Mouse (Mus musculus): ENCODE results near the gene Son.

The Son gene

GRCm38 (mm10) chr16:91688023-91688618 is 40.8 kb downstream of the Son start:
- DNase-seq (ENCODE audit: low read depth, low spot score), result peak; percentile 5

DNA sequence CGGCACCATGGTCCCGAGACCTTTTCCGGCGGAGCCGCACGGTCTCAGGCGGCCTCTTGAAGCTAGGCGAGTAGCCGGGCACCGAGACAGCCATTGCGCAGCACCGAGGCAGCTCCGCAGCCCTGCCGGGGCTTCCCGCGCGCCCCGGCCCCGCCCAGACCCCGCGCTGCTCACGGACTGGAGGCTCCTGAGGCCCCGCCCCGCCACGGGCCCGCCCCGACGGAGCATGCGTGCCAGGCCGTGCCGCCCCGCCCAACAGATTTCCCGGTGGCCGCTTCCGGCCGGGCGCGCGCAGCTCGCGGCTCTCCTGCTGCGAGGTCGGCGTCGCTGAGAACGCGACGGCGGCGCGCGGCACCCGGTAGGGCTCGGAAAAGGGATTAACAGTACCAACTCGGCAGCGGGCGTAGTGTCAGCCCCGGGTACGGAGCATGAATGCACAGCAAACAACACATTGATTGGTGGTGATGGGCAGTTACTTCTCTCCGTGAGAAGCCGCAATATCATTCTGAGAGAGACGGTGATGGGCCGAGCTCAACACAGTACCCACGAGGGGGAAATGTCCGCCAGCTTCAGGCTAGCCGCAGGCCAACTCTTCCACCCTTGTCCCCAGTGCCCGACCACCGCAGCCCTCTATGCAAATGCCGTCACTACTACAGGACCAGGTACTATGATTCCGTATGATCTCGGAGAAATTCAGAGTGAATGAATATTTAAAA is 41.5 kb downstream of the Son start, which contains the start of gene Donson:
Gene Donson (minus strand): TSS at position 152 of the 716 bp plus-strand sequence.
- peak; percentile 89 for DNase-seq (ENCODE audit: low read depth, low spot score)

DNA sequence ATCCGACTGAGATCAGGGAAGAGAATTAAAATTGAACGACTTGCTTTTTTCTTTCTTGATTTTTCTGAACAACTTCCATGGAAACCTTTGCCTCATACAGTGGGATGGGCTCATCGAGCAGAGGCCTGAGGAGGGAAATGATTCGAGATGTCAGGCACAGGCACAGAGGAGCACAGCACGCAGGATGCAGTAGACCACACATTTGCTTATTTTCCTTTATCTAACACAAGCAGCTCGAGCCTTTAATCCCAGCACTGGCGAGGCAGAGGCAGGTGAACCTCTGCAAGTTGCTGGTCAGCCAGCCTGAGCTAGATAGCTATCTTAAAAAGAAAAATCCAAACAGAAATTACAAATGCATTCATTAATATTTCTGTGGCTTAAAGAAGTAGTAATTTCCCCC is 42.5 kb downstream of the Son start:
- DNase-seq (ENCODE audit: low read depth, low spot score), result no peak

DNA sequence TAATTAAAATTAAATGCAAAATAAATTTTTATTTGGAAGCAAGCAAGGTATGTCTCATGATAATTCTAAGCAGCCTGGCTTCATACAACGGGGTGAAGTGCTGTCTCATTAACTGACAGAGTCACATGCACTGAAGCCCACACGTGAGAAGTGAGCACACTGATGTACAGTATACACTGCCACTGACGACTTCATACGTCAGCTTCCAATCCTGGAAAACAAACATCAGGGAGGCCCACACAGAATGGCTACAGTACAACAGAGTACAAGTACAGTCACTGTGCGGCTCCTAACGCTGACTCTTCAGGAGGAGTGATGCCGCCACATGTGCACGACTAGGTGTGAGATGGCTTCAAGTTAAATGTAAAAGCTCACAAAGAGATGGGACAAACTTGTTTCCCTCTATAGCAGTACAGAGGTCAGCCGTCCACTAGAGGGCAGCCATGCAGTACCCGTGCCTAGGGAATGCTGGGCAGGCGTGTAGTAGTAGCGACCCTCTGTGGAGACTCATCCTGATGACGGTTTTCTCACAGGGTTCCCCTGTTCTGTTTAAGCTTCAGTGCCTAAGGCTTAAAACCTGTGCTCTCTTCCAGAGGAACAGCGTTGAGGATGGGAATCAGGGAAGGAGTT is 47.3 kb downstream of the Son start:
- DNase-seq (ENCODE audit: low read depth, low spot score), result peak; percentile 53

DNA sequence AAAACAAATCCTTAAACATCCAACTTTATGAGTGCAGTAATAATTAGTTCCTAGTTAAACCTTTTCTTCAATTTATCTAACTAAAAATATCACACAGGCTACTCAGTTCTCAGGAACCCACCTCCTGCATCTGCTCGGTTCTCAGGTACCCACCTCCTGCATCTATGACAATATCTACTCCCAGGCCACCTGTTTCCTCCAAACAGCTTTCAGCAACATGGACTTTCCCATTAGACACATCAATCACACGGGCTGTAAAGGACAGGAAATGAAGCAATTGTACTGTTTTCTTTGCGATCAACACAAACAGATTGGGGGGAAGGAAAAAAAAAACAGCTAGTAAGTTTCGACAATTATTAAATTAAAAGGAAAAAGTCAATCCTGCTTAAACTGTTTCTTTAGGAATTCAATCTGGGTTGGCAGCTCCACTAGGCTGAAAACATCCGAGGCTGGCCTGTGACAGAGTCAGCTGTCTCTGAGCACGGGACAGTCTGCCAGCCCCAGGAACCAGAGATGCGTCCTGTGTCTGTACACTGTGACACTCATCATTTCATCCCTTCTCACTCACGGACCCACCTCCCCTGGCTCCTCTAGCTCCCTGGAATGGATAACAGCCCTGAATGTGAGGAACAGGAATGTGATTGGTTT is 47.9 kb downstream of the Son start:
- DNase-seq (ENCODE audit: low read depth, low spot score), result no peak

GRCm38 (mm10) chr16:91698995-91699394 is 51.7 kb downstream of the Son start:
- DNase-seq (ENCODE audit: low read depth, low spot score), result no peak

GRCm38 (mm10) chr16:91701908-91702307 is 54.6 kb downstream of the Son start:
- DNase-seq (ENCODE audit: low read depth, low spot score), result no peak

- DNase-seq (ENCODE audit: low read depth, low spot score), result no peak
Observed at GRCm38 (mm10) chr16:91702771-91703188, 55.5 kb downstream of the Son start.

DNA sequence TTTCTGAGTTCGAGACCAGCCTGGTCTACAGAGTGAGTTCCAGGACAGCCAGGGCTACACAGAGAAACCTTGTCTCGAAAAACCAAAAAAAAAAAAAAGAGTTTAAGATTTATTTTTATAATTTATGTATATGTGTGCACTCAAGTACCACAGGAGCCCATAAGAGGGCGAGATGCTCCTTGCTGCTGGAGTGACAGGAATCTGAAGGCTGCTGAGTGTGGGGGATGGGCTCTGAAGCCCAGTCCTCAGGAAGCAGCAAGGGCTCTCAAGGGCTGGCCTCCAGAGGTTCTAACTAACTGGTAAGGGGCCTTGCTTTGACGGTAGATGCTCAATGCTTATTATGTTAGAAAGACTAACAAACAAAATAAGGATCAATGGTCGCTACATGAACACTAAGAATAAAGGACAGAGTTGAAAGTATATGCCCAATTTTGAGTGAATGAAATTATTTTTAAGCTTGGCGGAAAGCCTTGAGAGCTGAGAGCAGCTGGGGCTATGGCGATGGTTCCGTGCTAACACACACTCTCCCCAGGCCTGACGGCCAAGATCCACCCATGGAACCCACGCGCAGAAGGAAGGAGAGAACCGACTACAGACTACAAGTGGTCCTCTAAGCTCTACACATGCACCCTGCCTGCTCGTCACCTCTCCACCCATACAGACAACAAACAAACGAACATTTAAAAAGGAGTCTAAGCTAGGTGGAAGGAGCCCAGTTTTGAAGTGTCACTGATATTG is 57.5 kb downstream of the Son start:
- DNase-seq (ENCODE audit: low read depth, low spot score), result no peak

- no peak for DNase-seq (ENCODE audit: low read depth, low spot score)
Observed at GRCm38 (mm10) chr16:91710241-91710640, 62.9 kb downstream of the Son start.

- DNase-seq (ENCODE audit: low read depth, low spot score), result no peak
Observed at GRCm38 (mm10) chr16:91716927-91717349, 69.6 kb downstream of the Son start.

DNA sequence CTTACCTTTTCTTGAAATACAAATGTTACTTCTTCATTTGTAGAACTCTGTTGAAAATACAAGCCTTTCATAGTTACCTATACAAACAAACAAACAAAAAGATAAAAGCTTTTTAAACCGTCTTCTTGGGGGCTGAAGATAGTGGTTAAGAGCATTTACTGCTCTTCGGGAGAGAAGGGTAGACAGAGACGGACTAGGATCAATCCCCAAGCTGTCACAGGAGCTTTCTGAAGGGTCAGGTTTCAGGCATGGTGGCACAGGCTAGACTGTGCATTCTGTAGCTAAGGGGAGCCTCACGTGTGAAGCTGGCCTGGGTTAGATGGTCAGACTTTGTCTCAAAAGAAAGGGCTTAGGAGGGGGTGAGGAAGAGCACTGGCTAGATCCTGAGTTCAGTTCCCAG is 70.1 kb downstream of the Son start:
- DNase-seq (ENCODE audit: low read depth, low spot score), result no peak

DNA sequence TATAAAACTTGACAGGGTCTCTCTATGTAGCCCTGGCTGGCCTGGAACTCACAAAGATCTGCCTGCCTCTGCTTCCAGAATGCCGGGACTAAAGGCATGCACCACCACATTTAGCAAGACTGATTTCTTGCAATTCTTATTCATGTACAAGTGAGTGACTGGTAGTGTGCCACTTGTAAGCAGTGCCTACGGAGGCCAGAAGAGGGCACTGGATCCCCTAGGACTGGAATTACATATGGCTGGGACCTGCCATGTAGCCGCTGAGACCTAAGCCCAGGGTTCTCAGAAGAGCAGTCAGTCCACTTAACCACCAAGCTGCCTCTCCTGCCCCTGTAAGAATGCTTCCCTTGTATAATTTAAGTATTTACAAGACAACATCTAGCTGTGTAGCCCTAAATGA is 76.9 kb downstream of the Son start:
- peak; percentile 19 for DNase-seq (ENCODE audit: low read depth, low spot score)

DNA sequence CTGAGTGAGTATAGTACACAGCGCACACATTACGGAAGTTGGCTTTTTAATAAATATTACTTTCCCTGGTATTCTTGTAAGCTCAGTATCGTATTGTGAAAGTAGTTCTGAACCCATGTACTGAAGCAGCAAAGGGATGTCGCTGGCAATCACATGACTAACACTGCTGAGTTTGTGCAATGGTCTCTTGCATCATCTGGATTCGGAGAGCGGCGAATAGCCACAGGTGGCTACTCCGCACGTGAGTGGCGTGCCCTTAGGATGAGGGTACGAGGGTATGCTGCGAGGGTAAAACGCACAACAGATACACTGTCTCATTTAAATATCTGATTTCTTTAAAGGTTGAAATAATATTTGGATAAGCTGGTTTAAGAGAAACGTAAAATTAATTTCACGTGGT is 80.1 kb downstream of the Son start:
- no peak for DNase-seq (ENCODE audit: low read depth, low spot score)

- peak; percentile 97 for DNase-seq (ENCODE audit: low read depth, low spot score)
Observed at GRCm38 (mm10) chr16:91728123-91729065, 81.1 kb downstream of the Son start, which contains the start of gene Cryzl1. TSS of gene Cryzl1 (minus strand) at chr16:91728975.

All from retina, postnatal 7 days (tissue).